Mouse (Mus musculus) megakaryocyte, embryonic 14.5 days (primary cell): ENCODE data around the gene Cd27.

Experiments used
- FLI1 ChIP-seq: IDR thresholded peaks from 2 replicates; pipeline ENCODE4 v1.6.1; 2012; ENCODE audit warnings: low read length, inconsistent platforms, mixed read lengths
- GATA1 ChIP-seq: IDR thresholded peaks from 3 replicates; pipeline ENCODE4 v1.6.1; 2012; ENCODE audit warnings: mixed read lengths, low read length, inconsistent platforms, borderline replicate concordance

GRCm38 (mm10) chr6:125232516-125232915 is 4.3 kb downstream of the Cd27 start:
- TF ChIP-seq FLI1 (no peak), GATA1 (no peak)
